Mouse (Mus musculus) lung, postnatal 4 days (tissue): Measurements from ENCODE around the gene Foxf1.
A peak's percentile ranks its signal among the peaks of the same experiment; 100 is the strongest.

ENCODE experiments used
- DNase-seq, 2 experiments: peaks; one replicate each; pipeline ENCODE4 v3.0.0; 2021

The Foxf1 gene

DNA sequence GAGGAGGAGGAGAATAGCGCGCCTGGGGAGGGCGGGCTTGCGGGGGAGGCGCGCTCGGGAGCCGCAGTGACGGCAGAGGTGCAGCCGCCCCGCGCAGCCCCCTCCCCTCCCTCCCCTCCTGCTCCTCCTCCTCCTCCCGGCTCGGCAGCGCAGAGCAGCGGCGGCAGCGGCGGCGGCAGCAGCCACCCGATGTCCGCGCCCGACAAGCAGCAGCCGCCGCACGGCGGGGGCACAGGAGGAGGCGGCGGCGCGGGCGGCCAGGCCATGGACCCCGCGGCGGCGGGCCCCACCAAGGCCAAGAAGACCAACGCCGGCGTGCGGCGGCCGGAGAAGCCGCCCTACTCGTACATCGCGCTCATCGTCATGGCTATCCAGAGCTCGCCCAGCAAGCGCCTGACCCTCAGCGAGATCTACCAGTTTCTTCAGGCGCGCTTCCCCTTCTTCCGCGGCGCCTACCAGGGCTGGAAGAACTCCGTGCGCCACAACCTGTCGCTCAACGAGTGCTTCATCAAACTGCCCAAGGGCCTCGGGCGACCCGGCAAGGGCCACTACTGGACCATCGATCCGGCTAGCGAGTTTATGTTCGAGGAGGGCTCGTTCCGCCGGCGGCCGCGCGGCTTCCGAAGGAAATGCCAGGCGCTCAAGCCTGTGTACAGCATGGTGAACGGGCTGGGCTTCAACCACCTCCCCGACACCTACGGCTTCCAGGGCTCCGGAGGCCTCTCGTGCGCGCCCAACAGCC is at the start of gene Foxf1:
TSS of gene Foxf1 (plus strand) at position 177 of the 742 bp plus-strand sequence.
- peak; percentile 84 to 93 for DNase-seq

- peak; percentile 56 to 79 for DNase-seq
Measured at GRCm38 (mm10) chr8:121035611-121036010, 48.6 kb upstream of the Foxf1 start.

- DNase-seq: no peak
Measured at GRCm38 (mm10) chr8:121043719-121044440, 40.3 kb upstream of the Foxf1 start.

GRCm38 (mm10) chr8:121047441-121047840 is 36.7 kb upstream of the Foxf1 start:
- peak in 1 of 2 experiments; percentile 42 for DNase-seq

DNA sequence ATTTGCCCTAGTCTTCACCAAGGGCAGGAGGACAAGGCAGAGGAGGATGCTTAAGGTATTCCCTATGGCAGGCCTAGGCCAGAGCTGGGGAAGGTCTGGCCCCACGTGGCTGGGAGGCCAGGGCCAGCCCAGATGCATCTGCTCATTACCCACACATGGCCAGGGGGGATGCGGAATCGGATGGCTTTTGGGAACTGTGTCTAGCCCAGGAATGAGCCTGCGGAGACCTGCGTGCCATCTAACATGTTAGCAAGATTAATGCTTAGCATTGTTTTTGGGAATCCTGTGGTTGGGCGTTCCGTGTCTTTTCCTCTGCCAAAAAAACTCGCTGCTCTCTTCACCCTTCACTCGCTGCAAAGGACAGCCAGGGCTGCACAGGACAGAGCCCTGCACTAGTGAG is 26.1 kb upstream of the Foxf1 start:
- no peak for DNase-seq

DNA sequence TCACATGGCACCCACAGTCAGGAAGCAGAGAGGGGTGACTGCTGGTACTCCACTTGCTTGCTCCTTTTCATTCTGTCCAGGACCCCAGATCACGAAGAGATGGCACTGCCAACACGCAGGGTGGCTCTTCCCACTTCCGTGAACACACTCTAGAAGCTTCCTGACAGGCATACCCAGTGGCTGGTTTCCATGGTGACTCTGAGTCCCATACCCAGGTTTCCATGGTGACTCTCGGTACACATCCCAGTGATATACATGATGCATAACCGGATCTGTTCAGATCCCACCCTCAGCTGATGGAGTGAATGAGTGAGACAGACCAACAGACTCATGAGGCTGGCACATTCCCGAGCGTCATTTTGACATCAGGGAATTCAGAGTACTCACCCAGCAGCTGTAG is 25.1 kb upstream of the Foxf1 start:
- DNase-seq: no peak

- no peak for DNase-seq
Measured at GRCm38 (mm10) chr8:121062521-121062920, 21.7 kb upstream of the Foxf1 start.

- DNase-seq: no peak
Measured at GRCm38 (mm10) chr8:121063649-121064048, 20.5 kb upstream of the Foxf1 start.

DNA sequence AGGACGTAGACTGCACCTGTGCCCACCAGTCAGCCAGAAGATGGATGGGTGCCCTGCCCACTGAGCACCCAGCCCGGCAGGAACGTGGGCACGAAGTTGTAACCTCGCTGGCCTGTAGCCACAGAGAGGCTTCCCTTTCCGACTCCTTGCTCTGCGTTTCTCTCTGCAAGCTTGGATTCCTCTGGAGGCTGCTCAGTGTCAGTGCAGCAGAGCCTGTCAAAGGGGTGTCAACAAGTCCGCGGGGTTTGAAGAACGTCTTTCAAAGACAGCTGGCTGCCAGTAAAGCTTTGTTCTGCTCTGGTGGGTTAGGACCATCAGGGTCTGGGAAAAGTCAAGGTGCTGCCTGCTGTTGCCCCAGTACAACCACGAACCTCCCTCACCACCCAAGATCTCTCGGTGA is 12.7 kb upstream of the Foxf1 start:
- peak in 1 of 2 experiments; percentile 58 for DNase-seq

DNA sequence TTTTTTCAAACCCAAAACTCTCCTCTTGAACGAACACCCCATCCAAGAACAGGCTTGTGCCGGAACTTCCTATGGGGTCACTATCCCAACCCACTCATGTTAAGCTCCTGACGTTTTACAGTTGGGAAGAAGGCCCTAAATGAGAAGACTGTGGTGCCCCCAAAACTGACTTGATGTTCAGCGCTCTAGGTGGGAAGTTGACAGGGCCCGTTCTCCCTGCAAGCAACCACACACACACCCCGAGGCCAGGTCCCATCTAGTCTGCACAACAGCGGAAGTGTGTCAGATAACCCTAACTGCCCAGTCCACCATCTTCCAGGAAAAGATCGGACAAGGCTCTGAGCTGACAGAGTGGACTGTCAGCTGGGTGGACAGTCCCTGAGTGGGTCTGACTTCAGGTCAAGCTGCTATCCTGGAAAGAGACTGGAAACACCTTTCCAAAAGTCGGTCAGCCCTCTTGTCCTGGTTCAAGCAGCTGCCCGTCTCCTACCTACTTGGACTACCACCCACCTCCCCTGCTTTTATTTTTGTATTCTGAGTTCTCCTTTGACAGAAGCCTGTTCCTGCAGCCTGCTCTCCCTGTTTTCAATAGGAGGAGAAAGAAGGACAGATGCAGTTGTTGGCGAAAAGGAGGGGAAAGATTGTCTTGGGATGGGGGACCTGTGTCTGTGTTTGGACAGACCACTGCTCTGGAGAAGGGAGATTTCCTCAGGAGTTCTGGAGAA is 11.6 kb upstream of the Foxf1 start:
- DNase-seq: peak in 1 of 2 experiments; percentile 21

- peak in 1 of 2 experiments; percentile 64 for DNase-seq
Measured at GRCm38 (mm10) chr8:121073174-121074107, 10.7 kb upstream of the Foxf1 start.

GRCm38 (mm10) chr8:121074108-121074847 is 9.9 kb upstream of the Foxf1 start:
- no peak for DNase-seq

DNA sequence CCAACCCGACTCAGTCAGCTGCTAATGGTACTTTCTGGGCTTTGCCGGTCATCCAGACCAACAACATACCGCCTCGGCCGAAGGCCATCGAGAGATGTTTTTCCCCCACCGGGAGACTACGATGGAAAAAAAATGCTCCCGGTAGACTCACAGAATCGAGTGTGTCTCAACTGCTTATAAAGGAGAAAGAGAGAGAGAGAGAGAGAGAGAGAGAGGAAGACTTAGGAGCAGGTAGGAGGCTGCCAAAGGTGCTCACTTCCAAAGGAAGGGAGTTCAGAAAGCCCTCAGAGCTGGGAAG is 9.4 kb upstream of the Foxf1 start:
- no peak for DNase-seq

DNA sequence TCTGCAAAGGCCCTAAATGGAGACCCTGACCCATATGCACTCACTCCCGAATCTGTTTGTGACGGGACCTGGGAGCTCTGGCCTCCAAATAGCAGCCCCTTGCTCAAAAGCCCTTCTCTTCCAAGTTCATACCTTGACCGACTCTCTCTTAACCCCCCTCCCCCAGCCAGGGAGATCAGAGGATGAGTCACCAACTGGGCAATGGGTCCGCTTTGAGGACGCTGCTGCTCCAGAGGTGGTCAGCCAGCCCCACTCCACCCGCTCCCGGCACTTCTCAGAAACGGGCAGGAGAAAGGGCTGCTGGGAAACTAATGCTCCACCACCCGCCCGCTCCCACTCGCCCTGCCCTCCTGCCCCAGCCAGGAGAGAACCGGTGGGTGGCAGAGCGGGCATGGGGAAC is 8.2 kb upstream of the Foxf1 start:
- DNase-seq: peak in 1 of 2 experiments; percentile 57

DNA sequence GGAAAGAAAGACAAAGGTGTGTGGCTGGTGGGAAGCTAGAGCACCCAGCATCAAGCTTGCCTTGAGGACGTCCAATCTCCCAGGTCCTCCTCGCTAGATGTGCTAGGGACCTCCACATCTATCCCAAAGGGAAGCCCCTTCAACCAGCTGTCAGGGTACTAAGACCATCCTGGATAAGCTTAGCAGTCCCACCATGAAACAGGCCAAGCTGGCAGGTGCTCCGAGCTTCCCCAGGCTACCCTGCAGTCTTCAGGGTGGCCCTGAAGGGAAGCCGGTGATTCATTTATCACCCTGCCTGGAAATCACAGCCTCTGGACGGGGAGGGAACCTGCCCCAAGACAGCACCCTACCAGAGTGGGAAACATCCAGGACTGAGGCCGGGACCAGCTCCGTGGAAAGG is 7.6 kb upstream of the Foxf1 start:
- DNase-seq: no peak

GRCm38 (mm10) chr8:121078721-121079120 is 5.5 kb upstream of the Foxf1 start:
- no peak for DNase-seq

DNA sequence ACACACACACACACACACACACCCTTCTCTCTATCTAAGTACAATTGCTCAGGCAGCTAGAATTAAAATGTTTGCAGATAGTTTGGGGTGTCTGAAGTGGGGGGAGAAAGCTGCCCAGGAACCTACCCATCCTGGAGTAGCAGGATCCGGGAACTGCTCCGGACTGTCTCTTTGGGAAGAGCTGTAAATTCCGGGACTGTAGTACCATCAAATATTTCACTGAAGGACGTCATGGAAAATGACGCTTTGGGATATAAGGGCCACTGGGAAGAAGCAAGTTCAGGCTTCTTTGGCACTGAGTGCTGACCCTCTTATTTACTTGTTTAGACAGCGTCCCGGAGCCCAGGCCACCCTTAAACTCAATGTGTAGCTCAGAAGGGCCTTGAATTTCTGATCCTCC is 5.0 kb upstream of the Foxf1 start:
- no peak for DNase-seq

DNA sequence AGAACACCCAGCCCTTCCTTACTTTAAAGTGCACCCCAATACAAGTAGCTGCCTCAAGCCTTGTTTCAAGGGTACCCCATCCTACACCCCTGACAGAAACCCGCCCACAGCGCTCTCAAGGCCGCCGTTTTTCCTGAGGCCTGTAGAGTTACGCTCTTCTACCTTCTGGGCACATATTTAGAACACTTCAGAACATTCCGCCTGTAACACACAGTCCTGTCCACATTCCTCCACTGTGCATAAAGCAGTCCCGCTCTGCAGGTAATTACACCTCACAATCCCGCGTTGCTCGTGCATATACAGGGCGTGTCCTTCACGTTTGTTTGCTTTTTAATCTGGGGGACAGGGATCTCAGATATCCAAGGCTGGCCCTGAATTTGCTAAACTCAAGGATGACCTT is 4.2 kb upstream of the Foxf1 start:
- no peak for DNase-seq

DNA sequence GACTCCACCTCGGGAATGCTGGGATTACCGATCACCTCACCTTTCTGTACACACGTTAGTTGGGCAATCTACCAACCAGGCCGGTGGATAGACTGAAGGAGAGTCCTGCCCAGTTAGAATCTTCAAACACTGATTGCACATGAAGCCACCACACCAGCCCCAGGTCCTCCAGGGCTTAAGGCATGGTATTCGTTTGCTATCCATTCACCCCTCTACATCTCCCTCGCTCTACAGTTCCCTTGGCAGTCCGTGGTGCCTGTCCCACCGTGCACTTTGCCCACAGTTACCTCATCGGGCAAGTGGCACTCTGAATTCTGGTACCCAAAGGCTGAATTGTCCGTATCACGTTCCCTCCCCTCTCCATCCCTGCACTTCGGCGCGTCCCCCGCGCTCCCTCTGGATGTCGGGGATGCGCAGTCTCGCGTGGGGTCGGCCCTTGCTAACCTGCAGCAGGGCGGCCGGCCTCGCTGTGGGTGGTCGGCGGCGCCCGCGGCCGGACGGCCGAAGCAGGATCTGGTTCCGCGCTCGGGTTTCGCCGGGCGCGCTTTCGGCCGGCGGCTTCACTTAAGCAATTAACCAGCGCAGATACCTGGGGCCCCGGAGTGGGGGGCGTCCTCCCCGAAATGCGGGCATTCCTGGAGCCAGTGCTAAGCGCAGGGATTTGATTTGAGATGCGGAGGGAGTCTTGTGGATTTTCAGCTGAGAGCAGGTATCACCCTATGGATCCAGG is 3.7 kb upstream of the Foxf1 start:
- DNase-seq: no peak

DNA sequence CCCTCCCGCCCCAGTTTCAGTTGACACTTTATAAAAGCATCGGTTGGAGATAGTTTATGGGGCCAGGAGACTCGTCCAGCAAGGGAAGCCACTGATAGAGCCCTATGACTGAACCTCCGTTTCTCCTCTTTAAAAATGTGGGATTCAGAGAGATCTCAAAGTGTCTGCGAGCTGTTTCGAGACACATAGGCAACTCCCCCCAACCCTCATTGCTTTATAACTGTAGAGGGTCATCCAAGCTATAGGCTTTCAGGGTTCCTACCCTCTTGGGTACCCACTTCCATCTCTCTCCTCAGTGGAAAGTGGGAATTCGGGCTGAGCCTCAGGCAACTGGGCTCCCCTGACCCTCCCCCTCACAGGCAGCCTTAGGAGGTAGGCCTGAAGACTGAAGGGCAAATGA is 2.8 kb upstream of the Foxf1 start:
- peak in 1 of 2 experiments; percentile 22 for DNase-seq
